Mouse (Mus musculus): ENCODE data around the gene Rnf215. TPM values are rescaled to one million over a fixed set of nuclear protein-coding genes. Genes with fewer than 3 reads are reported as not detected.

Rnf215 gene
- polyA plus RNA-seq, 1 experiment from 2014 or later = 15.5 TPM

- WGBS = 86% methylated on average over 3 of the region's 3 CpGs
- no peak overlapping the region for H3K4me3 ChIP-seq (ENCODE audit: low read depth, low read length)
- no peak for TF ChIP-seq CTCF (IDR thresholded peaks at IDR 0.05; ENCODE audit: low read depth)
- H3K4me1 ChIP-seq (replicated peaks; ENCODE audit: control insufficient read depth, insufficient read depth, low read length) = no peaks in the 10 kb centered on the region
- no peaks in the 10 kb centered on the region for H3K27me3 ChIP-seq (replicated peaks; ENCODE audit: control insufficient read depth, insufficient read depth, low read length)
- H3K27ac ChIP-seq (ENCODE audit: low read depth, low read length) = no peak overlapping the region
- no peaks in the 10 kb centered on the region for H3K9me3 ChIP-seq (ENCODE audit: control insufficient read depth)
- H3K4me2 ChIP-seq (replicated peaks; ENCODE audit: low read depth) = no peak overlapping the region
- no peak for ATAC-seq
- H3K9ac ChIP-seq (ENCODE audit: low read depth, low read length) = no peak overlapping the region
- no peaks in the 10 kb centered on the region; the same call in 1 of the 2 replicates for H3K36me3 ChIP-seq (ENCODE audit: control insufficient read depth, insufficient read depth)
These were observed 23.7 kb downstream of the Rnf215 start for GRCm38 (mm10) chr11:4158676-4159075.

DNA sequence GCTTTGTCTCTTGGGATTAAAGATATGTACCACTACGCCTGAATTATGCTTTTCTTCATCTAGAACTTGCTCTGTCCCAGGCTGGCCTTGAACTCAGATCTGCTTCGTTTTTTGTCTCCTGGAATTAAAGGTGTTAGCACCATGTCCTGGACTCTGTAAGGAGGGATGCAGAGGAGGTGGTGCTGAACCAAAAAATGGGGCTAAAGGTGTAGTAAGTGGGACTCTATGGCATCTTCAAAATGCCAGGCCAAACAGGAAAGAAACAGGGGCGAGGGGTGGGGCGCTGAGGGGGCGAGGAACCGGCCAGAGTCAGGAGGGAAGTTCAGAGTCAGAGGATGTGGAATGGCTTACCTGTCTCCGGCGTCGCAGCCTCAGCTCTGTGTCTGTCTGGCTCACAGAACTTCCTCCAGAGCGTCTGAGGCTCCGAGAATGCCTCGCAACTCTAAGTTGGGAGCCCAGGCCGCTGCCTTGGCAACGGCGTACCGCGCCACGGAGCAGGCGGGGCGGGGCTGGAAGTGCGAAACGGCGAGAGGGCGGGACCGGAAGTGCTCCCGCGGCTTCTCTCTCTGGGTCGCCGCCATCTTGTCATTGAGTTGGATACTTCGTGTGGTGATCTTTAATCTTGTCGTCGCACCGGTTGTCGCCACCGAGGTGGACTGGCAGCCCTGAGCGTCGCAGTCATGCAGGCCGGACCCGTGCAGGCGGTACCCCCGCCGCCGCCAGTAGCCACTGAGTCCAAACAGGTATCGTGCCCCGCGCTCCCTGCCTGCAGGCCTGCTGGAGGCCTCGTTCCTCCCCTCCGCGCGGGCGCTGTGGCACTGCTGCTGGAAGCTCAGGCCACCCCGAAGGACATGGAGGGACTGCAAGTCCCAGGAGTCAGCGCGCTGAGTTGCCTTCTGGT is 25.1 kb downstream of the Rnf215 start, which contains the start of the genes Ccdc157 and Sf3a1:
TSS of gene Ccdc157 (minus strand) at position 486 of the 901 bp plus-strand sequence.
TSS of gene Sf3a1 (plus strand) at position 543 of the 901 bp plus-strand sequence.
- Histone ChIP-seq H3K4me2 (replicated peaks; ENCODE audit: low read depth) (peak within 1 kb of the TSS; percentile 85), H3K4me1 (replicated peaks; ENCODE audit: control insufficient read depth, insufficient read depth, low read length) (no peaks in the 10 kb centered on the region), H3K4me3 (ENCODE audit: low read depth, low read length) (peak within 1 kb of the TSS; percentile 67), H3K27me3 (replicated peaks; ENCODE audit: control insufficient read depth, insufficient read depth, low read length) (no peaks in the 10 kb centered on the region), H3K27ac (ENCODE audit: low read depth, low read length) (peak within 1 kb of the TSS; percentile 81), H3K9ac (ENCODE audit: low read depth, low read length) (peak within 1 kb of the TSS; percentile 71), H3K36me3 (ENCODE audit: control insufficient read depth, insufficient read depth) (peaks cover 12% of the 10 kb centered on the region), H3K9me3 (ENCODE audit: control insufficient read depth) (no peaks in the 10 kb centered on the region)
- ATAC-seq = peak; percentile 97
- WGBS = 1% methylated on average over 54 of the region's 54 CpGs
- peak; percentile 31 for TF ChIP-seq CTCF (IDR thresholded peaks at IDR 0.05; ENCODE audit: low read depth)

DNA sequence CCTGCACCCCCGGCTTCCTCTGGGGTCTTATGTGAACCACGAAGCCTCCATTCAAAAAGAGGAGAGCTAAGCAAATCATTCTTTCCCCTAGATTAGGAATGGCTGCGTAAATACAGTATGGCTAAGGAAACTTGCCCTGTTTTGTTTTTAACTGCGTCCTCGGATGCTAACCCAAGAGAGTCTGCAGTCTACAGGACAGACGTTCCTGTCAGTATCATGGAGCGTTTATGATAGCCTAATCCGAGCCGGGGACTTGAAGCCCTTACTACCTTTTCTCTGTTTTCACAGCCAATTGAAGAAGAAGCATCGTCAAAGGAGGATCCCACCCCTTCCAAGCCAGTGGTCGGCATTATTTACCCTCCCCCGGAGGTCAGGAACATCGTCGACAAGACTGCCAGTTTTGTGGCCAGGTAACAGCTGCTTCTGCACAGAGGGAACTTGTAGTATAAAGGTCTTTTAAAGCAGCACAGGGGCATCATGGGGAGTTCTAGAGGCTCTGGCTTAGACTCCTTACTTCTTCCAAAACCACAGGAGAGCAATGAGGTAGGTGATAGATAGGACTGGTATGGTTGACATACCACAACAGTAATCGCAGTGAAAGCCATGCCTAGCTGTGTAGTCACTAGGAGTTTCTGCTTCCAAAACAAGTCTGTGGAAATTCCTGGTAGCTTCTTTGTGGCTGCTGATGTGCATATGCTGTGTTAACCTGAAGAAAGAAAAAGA is 25.9 kb downstream of the Rnf215 start:
- ATAC-seq = no peak
- Histone ChIP-seq H3K9me3 (ENCODE audit: control insufficient read depth) (no peaks in the 10 kb centered on the region), H3K4me2 (replicated peaks; ENCODE audit: low read depth) (peak overlapping the region; percentile 85), H3K27ac (ENCODE audit: low read depth, low read length) (peak overlapping the region; percentile 81), H3K36me3 (ENCODE audit: control insufficient read depth, insufficient read depth) (peaks cover 21% of the 10 kb centered on the region), H3K4me3 (ENCODE audit: low read depth, low read length) (peak overlapping the region; percentile 67), H3K9ac (ENCODE audit: low read depth, low read length) (peak overlapping the region; percentile 71), H3K27me3 (replicated peaks; ENCODE audit: control insufficient read depth, insufficient read depth, low read length) (no peaks in the 10 kb centered on the region), H3K4me1 (replicated peaks; ENCODE audit: control insufficient read depth, insufficient read depth, low read length) (no peaks in the 10 kb centered on the region)
- 4% methylated on average over 15 of the region's 15 CpGs for WGBS
- TF ChIP-seq CTCF (IDR thresholded peaks at IDR 0.05; ENCODE audit: low read depth) = no peak

DNA sequence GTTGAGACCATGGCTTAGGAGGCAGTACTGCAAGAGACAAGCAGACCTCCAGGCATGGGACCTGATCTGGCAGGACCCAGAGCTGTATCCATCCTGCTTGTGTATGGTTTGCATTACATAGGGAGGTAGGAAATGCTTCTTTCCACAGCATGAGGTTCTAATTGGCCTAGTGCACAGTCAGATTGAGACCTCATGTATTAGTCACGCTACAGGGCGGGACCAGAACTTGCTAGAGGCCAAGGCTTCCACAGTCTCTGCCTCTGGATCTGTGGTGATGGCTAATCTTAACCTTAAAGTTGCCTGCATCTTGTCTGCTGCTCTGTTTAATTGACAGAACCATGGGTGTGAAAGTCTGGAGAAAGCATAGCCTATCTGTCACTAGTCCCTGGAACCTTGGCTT is 29.7 kb downstream of the Rnf215 start:
- H3K4me1 ChIP-seq (replicated peaks; ENCODE audit: control insufficient read depth, insufficient read depth, low read length) = no peaks in the 10 kb centered on the region
- H3K4me3 ChIP-seq (ENCODE audit: low read depth, low read length) = no peak overlapping the region
- no peaks in the 10 kb centered on the region for H3K27me3 ChIP-seq (replicated peaks; ENCODE audit: control insufficient read depth, insufficient read depth, low read length)
- peaks cover 56% of the 10 kb centered on the region for H3K36me3 ChIP-seq (ENCODE audit: control insufficient read depth, insufficient read depth)
- no peak for ATAC-seq
- no peak overlapping the region for H3K4me2 ChIP-seq (replicated peaks; ENCODE audit: low read depth)
- no peak overlapping the region for H3K27ac ChIP-seq (ENCODE audit: low read depth, low read length)
- WGBS = 79% methylated on average over 2 of the region's 2 CpGs
- TF ChIP-seq CTCF (IDR thresholded peaks at IDR 0.05; ENCODE audit: low read depth) = no peak
- H3K9me3 ChIP-seq (ENCODE audit: control insufficient read depth) = no peaks in the 10 kb centered on the region
- H3K9ac ChIP-seq (ENCODE audit: low read depth, low read length) = no peak overlapping the region; the same call in 1 of the 2 replicates

GRCm38 (mm10) chr11:4166467-4167090 is 31.6 kb downstream of the Rnf215 start:
- Histone ChIP-seq H3K36me3 (ENCODE audit: control insufficient read depth, insufficient read depth) (peaks cover 73% of the 10 kb centered on the region), H3K27me3 (replicated peaks; ENCODE audit: control insufficient read depth, insufficient read depth, low read length) (no peaks in the 10 kb centered on the region), H3K4me2 (replicated peaks; ENCODE audit: low read depth) (no peak overlapping the region), H3K9ac (ENCODE audit: low read depth, low read length) (no peak overlapping the region), H3K4me3 (ENCODE audit: low read depth, low read length) (no peak overlapping the region), H3K27ac (ENCODE audit: low read depth, low read length) (peak overlapping the region; percentile 30), H3K9me3 (ENCODE audit: control insufficient read depth) (no peaks in the 10 kb centered on the region), H3K4me1 (replicated peaks; ENCODE audit: control insufficient read depth, insufficient read depth, low read length) (no peaks in the 10 kb centered on the region)
- peak; percentile 31 for ATAC-seq
- no peak for TF ChIP-seq CTCF (IDR thresholded peaks at IDR 0.05; ENCODE audit: low read depth)
- 65% methylated on average over 7 of the region's 7 CpGs for WGBS

- Histone ChIP-seq H3K4me2 (replicated peaks; ENCODE audit: low read depth) (no peak overlapping the region), H3K27ac (ENCODE audit: low read depth, low read length) (no peak overlapping the region), H3K9me3 (ENCODE audit: control insufficient read depth) (no peaks in the 10 kb centered on the region), H3K27me3 (replicated peaks; ENCODE audit: control insufficient read depth, insufficient read depth, low read length) (no peaks in the 10 kb centered on the region), H3K36me3 (ENCODE audit: control insufficient read depth, insufficient read depth) (peaks cover 96% of the 10 kb centered on the region), H3K4me1 (replicated peaks; ENCODE audit: control insufficient read depth, insufficient read depth, low read length) (no peaks in the 10 kb centered on the region), H3K9ac (ENCODE audit: low read depth, low read length) (no peak overlapping the region), H3K4me3 (ENCODE audit: low read depth, low read length) (no peak overlapping the region)
- no peak for TF ChIP-seq CTCF (IDR thresholded peaks at IDR 0.05; ENCODE audit: low read depth)
- WGBS = 88% methylated on average over 5 of the region's 5 CpGs
- ATAC-seq = no peak
These were observed 39.6 kb downstream of the Rnf215 start for GRCm38 (mm10) chr11:4174586-4174985.

All from intestine, postnatal 0 days (tissue).